Mouse (Mus musculus): ENCODE measurements around the gene Nhs.

GRCm38 (mm10) chrX:162087291-162087690 is 72.2 kb downstream of the Nhs start:
- no peak for TF ChIP-seq CTCF (IDR thresholded peaks at IDR 0.05; ENCODE audit: low read depth, low read length)
- TF ChIP-seq TAL1 (conservative IDR thresholded peaks at IDR 0.05; ENCODE audit: low read depth, low read length): no peak
- no peak for TF ChIP-seq GATA1 (IDR thresholded peaks at IDR 0.05; ENCODE audit: borderline replicate concordance, low read length)

Measured in G1E (cell line).